Mouse (Mus musculus) liver, embryonic 14.5 days (tissue): Measurements from ENCODE around the gene B3gnt2. TPM values are rescaled to one million over a fixed set of nuclear protein-coding genes. Genes with fewer than 3 reads are reported as not detected.

Source experiments
- ATAC-seq: fragments of 200-750 bp; cut with Nextera tagmentation; 2 replicates; pipeline ENCODE4 v1.8.0; 2017; ENCODE audit warnings: moderate number of reproducible peaks, mild to moderate bottlenecking, moderate library complexity; ENCODE audit not compliant: insufficient read depth
- DNase-seq, 3 experiments: peaks; one replicate each; pipeline ENCODE4 v3.0.0-alpha.2; 2012 to 2013; ENCODE audit warnings: low read depth in 3 of 3, low spot score in 3 of 3
- H3K27ac ChIP-seq: fragments of 300-500 bp; sonication (generic); 2 replicates; pipeline ENCODE4 v1.5.1; 2014; ENCODE audit warnings: moderate library complexity, mild to moderate bottlenecking, control low read depth, inconsistent platforms
- H3K27me3 ChIP-seq: fragments of 300-500 bp; sonication (generic); 2 replicates; pipeline ENCODE4 v1.6.1; 2014; ENCODE audit warnings: mild to moderate bottlenecking, low read length, moderate library complexity; ENCODE audit not compliant: control insufficient read depth, insufficient read depth
- H3K36me3 ChIP-seq: fragments of 300-500 bp; sonication (generic); replicated peaks from 2 replicates; pipeline ENCODE4 v1.6.1; 2014; ENCODE audit warnings: low read depth; ENCODE audit not compliant: control insufficient read depth, insufficient read depth
- H3K4me1 ChIP-seq, 2 experiments: fragments of 200-500 bp in 1 of 2; fragments of 300-500 bp in 1 of 2; sonication (generic) in 1 of 2; replicated peaks; 2 replicates each; pipeline ENCODE4 v1.6.1; 2012 to 2014; ENCODE audit warnings: antibody characterized with exemption in 1 of 2, inconsistent platforms in 1 of 2, low read length in 1 of 2; ENCODE audit not compliant: control insufficient read depth in 2 of 2, insufficient read depth in 2 of 2
- H3K4me2 ChIP-seq: fragments of 300-500 bp; sonication (generic); 2 replicates; pipeline ENCODE4 v1.6.1; 2014; ENCODE audit warnings: low read depth, mild to moderate bottlenecking, control low read depth, moderate library complexity
- H3K4me3 ChIP-seq, 2 experiments: fragments of 200-500 bp in 1 of 2; fragments of 300-500 bp in 1 of 2; sonication (generic) in 1 of 2; 2 replicates each; pipeline ENCODE4 v1.5.1; 2012 to 2014; ENCODE audit warnings: low read depth in 2 of 2, low read length in 2 of 2, mild to moderate bottlenecking in 2 of 2, control low read depth in 1 of 2, inconsistent platforms in 1 of 2, moderate library complexity in 1 of 2; ENCODE audit not compliant: insufficient read depth in 1 of 2
- H3K9ac ChIP-seq: fragments of 300-500 bp; sonication (generic); replicated peaks from 2 replicates; pipeline ENCODE4 v1.6.1; 2014; ENCODE audit warnings: mild to moderate bottlenecking, control low read depth, moderate library complexity
- H3K9me3 ChIP-seq: fragments of 300-500 bp; sonication (generic); 2 replicates; pipeline ENCODE4 v1.6.1; 2016; ENCODE audit warnings: low read length, mixed read lengths; ENCODE audit not compliant: control insufficient read depth
- CTCF ChIP-seq: IDR thresholded peaks from 2 replicates; pipeline ENCODE4 v1.5.1; 2016; ENCODE audit warnings: antibody characterized with exemption, low read depth, control low read depth
- EP300 ChIP-seq: IDR thresholded peaks from 2 replicates; pipeline ENCODE4 v1.6.1; 2016; ENCODE audit warnings: antibody characterized with exemption, low read depth
- WGBS: fragments of 180-500 bp; shearing (Covaris S2); extraction: QIAGEN DNeasy Blood & Tissue Kit; methylation state at CpG from one replicate; pipeline ENCODE4 v1.1.7; 2014; ENCODE audit not compliant: insufficient replicate concordance; 5-methylcytosine and 5-hydroxymethylcytosine counted together
- polyA plus RNA-seq, 2 experiments: library from polyadenylated mRNA; depleted of rRNA in 1 of 2; stranded (reverse) in 1 of 2; unstranded in 1 of 2; fragments of >200 nt; fragmentation: Nextera tagmentation in 1 of 2; extraction: Ambion mirVana in 1 of 2; gene quantifications; 2 replicates each; pipeline versions ENCODE4 v1.2.1 to v1.2.3; 2012 to 2014

The B3gnt2 gene
- polyA plus RNA-seq, 2 experiments, result 2.3 to 3.6 TPM

DNA sequence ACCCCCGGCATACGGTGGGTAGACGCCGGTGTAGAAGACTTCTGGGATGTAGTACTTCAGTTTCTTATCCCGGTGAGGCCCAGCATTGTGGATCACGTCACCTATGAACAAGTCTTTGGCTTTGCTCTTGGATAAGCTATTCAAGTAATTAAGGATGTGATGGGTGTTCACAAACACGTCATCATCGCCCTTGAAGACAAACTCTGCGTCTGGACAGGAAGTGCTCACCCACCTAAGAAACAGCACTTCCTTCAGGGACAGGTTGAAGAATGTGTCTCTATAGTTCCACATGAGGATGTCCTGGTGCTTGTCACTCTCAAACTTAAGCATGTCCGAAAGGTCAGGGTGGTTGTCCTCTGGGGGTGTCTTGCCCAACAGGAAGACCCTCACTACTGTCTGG lies 24.5 kb downstream of the B3gnt2 start:
- ATAC-seq, result no peak
- Histone ChIP-seq H3K36me3 (no peaks in the 10 kb centered on the region; the same call in none of the 2 replicates), H3K4me1 (peaks cover 0 to 5% of the 10 kb centered on the region in 2 experiments; a peak in 3 of 4 replicates), H3K9ac (no peak overlapping the region), H3K27me3 (no peaks in the 10 kb centered on the region), H3K4me2 (no peak overlapping the region), H3K4me3 (no peak overlapping the region), H3K9me3 (no peaks in the 10 kb centered on the region), H3K27ac (no peak overlapping the region)
- WGBS, result 82% methylated on average over 10 of the region's 10 CpGs
- no peak for TF ChIP-seq CTCF
- no peak for TF ChIP-seq EP300
- no peak for DNase-seq

GRCm38 (mm10) chr11:22832600-22832999 lies 28.2 kb downstream of the B3gnt2 start:
- no peak for DNase-seq
- H3K27ac ChIP-seq, result no peak overlapping the region
- WGBS, result 55% methylated on average over 4 of the region's 4 CpGs

GRCm38 (mm10) chr11:22831916-22832315 lies 28.8 kb downstream of the B3gnt2 start:
- Histone ChIP-seq H3K9ac (no peak overlapping the region), H3K36me3 (no peaks in the 10 kb centered on the region; the same call in none of the 2 replicates), H3K4me1 (peaks cover 0 to 5% of the 10 kb centered on the region in 2 experiments; a peak in 2 of 4 replicates), H3K4me2 (no peak overlapping the region), H3K27ac (no peak overlapping the region), H3K9me3 (no peaks in the 10 kb centered on the region), H3K4me3 (no peak overlapping the region), H3K27me3 (no peaks in the 10 kb centered on the region)
- TF ChIP-seq CTCF, result no peak
- TF ChIP-seq EP300, result no peak
- 52% methylated on average over 11 of the region's 11 CpGs for WGBS
- ATAC-seq (peak; percentile 15; the same call in 1 of the 2 replicates), DNase-seq (no peak)

More at GRCm38 (mm10) chr11:22832600-22832999, 28.2 kb downstream of the B3gnt2 start:
- Histone ChIP-seq H3K4me1 (peaks cover 0 to 5% of the 10 kb centered on the region in 2 experiments; a peak in 2 of 4 replicates), H3K9ac (no peak overlapping the region), H3K27me3 (no peaks in the 10 kb centered on the region), H3K36me3 (no peaks in the 10 kb centered on the region; the same call in none of the 2 replicates), H3K4me3 (no peak overlapping the region), H3K4me2 (no peak overlapping the region), H3K9me3 (no peaks in the 10 kb centered on the region)
- no peak for TF ChIP-seq EP300
- TF ChIP-seq CTCF, result no peak
- ATAC-seq, result no peak

- H3K4me1 ChIP-seq, result peaks cover 0 to 4% of the 10 kb centered on the region in 2 experiments; a peak in 2 of 4 replicates
- no peak overlapping the region for H3K4me3 ChIP-seq
- TF ChIP-seq EP300 (no peak), CTCF (no peak)
- no peak for DNase-seq
- 70% methylated on average over 6 of the region's 6 CpGs for WGBS
- no peak overlapping the region for H3K27ac ChIP-seq
- no peak overlapping the region for H3K9ac ChIP-seq
- H3K4me2 ChIP-seq, result no peak overlapping the region
- ATAC-seq, result no peak
- H3K27me3 ChIP-seq, result no peaks in the 10 kb centered on the region
- no peaks in the 10 kb centered on the region for H3K9me3 ChIP-seq
- H3K36me3 ChIP-seq, result no peaks in the 10 kb centered on the region; the same call in 1 of the 2 replicates
Observed at GRCm38 (mm10) chr11:22830684-22831083, 30.1 kb downstream of the B3gnt2 start.

- H3K9ac ChIP-seq, result no peak overlapping the region
- no peak overlapping the region for H3K4me3 ChIP-seq
- DNase-seq (no peak), ATAC-seq (no peak)
- no peaks in the 10 kb centered on the region for H3K9me3 ChIP-seq
- TF ChIP-seq EP300 (no peak), CTCF (no peak)
- H3K4me1 ChIP-seq, result peaks cover 0 to 3% of the 10 kb centered on the region in 2 experiments; a peak in 1 of 4 replicates
- H3K27me3 ChIP-seq, result no peaks in the 10 kb centered on the region
- WGBS, result 58% methylated on average over 5 of the region's 5 CpGs
- no peak overlapping the region for H3K4me2 ChIP-seq
- H3K27ac ChIP-seq, result no peak overlapping the region
- no peaks in the 10 kb centered on the region; the same call in 1 of the 2 replicates for H3K36me3 ChIP-seq
Observed at GRCm38 (mm10) chr11:22830179-22830611, 30.6 kb downstream of the B3gnt2 start.
